Comparison of ENCODE assay signal across 16 mouse cellular contexts in the genomic region with DNA sequence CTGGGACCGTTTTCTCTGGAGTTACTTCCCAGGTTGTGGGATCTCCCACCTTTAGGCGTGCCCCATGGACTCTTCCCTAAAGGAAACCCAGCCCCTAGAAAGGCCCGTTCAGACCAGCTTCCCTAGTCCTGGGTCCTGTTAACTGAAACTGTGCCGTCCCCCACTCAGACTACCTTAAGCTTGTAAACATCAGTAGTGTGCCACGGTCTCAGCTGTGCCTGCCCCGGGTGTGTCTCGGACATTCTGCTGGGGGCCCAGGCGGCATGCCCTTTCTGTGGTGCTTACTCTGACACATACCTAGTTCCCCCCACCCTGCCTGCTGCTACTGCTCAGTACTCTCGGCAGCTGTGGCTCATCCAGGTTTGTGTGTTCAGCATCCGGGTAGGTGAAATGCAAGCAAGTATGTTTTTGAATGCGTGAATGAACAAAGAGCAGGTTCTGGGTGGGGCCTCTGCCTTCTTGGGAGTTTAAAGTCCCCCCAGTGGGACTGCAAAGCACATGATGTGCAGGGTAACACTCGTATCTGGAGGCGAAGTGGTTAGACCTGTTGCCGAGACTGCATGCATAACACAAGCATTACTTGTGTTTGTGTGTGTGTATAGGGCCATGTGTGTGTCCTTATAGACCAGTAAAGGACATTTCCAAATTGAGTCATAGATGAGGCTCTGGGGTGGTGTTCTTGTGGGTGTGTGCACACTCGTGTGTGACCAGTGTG.
DNase-seq lines count a peak whose midpoint lies in the region; ATAC-seq and TF ChIP-seq lines count a peak whose summit lies in the region.
"Had no signal": no experiment of that assay in that cellular context is flagged by ENCODE, and none has a peak within 500 bp of the region (broad histone marks: within the 10 kb centered on the region; RNA-seq: fewer than 3 reads in every experiment).

No protein-coding gene starts in this region.

- peaks cover 20% of the 10 kb centered on the region for H3K36me3 ChIP-seq in forebrain, embryonic 12.5 days (replicated peaks)
- no peaks in the 10 kb centered on the region; the same call in 1 of the 2 replicates for H3K36me3 ChIP-seq in forebrain, embryonic 11.5 days (ENCODE audit: control insufficient read depth, insufficient read depth, low read length)
- H3K36me3 ChIP-seq in kidney, embryonic 15.5 days = peaks cover 21% of the 10 kb centered on the region; the same call in 1 of the 2 replicates
- H3K36me3 ChIP-seq in midbrain, embryonic 15.5 days (replicated peaks) = no peaks in the 10 kb centered on the region
- no peaks in the 10 kb centered on the region for H3K36me3 ChIP-seq in thymus, adult 2 months (ENCODE audit: control insufficient read depth, insufficient read depth, low read length)

- TF ChIP-seq CTCF in thymus, adult 2 months (IDR thresholded peaks at IDR 0.05; ENCODE audit: borderline replicate concordance, control insufficient read depth, extremely low read depth, insufficient read depth, low read length, poor library complexity) = no peak

- no peaks in the 10 kb centered on the region for H3K9me3 ChIP-seq in forebrain, embryonic 12.5 days
- H3K9me3 ChIP-seq in forebrain, embryonic 11.5 days (ENCODE audit: control insufficient read depth, low read length) = no peaks in the 10 kb centered on the region
- H3K9me3 ChIP-seq in kidney, embryonic 15.5 days (replicated peaks) = no peaks in the 10 kb centered on the region
- H3K9me3 ChIP-seq in midbrain, embryonic 15.5 days = no peaks in the 10 kb centered on the region
- H3K9me3 ChIP-seq: heart, embryonic 13.5 days; limb, embryonic 13.5 days had no signal

- 89% methylated on average over 15 of the region's 15 CpGs for WGBS in forebrain, embryonic 12.5 days
- WGBS in forebrain, embryonic 11.5 days = 86% methylated on average over 15 of the region's 15 CpGs
- 70% methylated on average over 15 of the region's 15 CpGs for WGBS in kidney, embryonic 15.5 days
- 80% methylated on average over 15 of the region's 15 CpGs for WGBS in midbrain, embryonic 15.5 days
- whole genome bisulfite sequencing in thymus, adult 2 months = 87% methylated on average over 15 of the region's 15 CpGs

- 0 out of 2 replicates have a peak overlapping the region, but pooled peaks have one; percentile 20 for H3K27ac ChIP-seq in forebrain, embryonic 12.5 days
- H3K27ac ChIP-seq in forebrain, embryonic 11.5 days (ENCODE audit: low read depth, low read length) = no peak overlapping the region
- 0 out of 2 replicates have a peak overlapping the region, but pooled peaks have one; percentile 43 for H3K27ac ChIP-seq in kidney, embryonic 15.5 days
- H3K27ac ChIP-seq in midbrain, embryonic 15.5 days = 0 out of 2 replicates have a peak overlapping the region, but pooled peaks have one; percentile 11
- H3K27ac ChIP-seq in thymus, adult 2 months (ENCODE audit: control insufficient read depth, insufficient read depth, low read length) = no peak overlapping the region
- H3K27ac ChIP-seq: hindbrain, postnatal 0 days; limb, embryonic 13.5 days had no signal

- peaks cover 88% of the 10 kb centered on the region for H3K4me1 ChIP-seq in forebrain, embryonic 12.5 days
- H3K4me1 ChIP-seq in forebrain, embryonic 11.5 days (replicated peaks; ENCODE audit: control insufficient read depth, insufficient read depth, low read length) = peaks cover 13% of the 10 kb centered on the region
- H3K4me1 ChIP-seq in kidney, embryonic 15.5 days = peaks cover 77% of the 10 kb centered on the region
- H3K4me1 ChIP-seq in midbrain, embryonic 15.5 days = peaks cover 91% of the 10 kb centered on the region
- H3K4me1 ChIP-seq in thymus, adult 2 months (replicated peaks; ENCODE audit: control insufficient read depth, insufficient read depth, low read length) = peaks cover 17% of the 10 kb centered on the region

- ATAC-seq in forebrain, embryonic 12.5 days (ENCODE audit: low FRiP score) = no peak
- no peak for ATAC-seq in forebrain, embryonic 11.5 days (replicated peaks; ENCODE audit: low FRiP score)
- no peak for ATAC-seq in kidney, embryonic 15.5 days (replicated peaks; ENCODE audit: low FRiP score)
- no peak for ATAC-seq in midbrain, embryonic 15.5 days (replicated peaks)
- ATAC-seq: hindbrain, postnatal 0 days had no signal

- no peak overlapping the region for H3K9ac ChIP-seq in forebrain, embryonic 12.5 days
- H3K9ac ChIP-seq in forebrain, embryonic 11.5 days (ENCODE audit: low read length) = no peak overlapping the region
- no peak overlapping the region for H3K9ac ChIP-seq in kidney, embryonic 15.5 days
- H3K9ac ChIP-seq in midbrain, embryonic 15.5 days = no peak overlapping the region
- H3K9ac ChIP-seq: limb, embryonic 13.5 days had no signal

- TF ChIP-seq POLR2A in thymus, adult 2 months (IDR thresholded peaks at IDR 0.05; ENCODE audit: control insufficient read depth, extremely low read depth, insufficient read depth, low read length, poor library complexity) = no peak

- no peak overlapping the region for H3K4me2 ChIP-seq in forebrain, embryonic 12.5 days
- no peak overlapping the region for H3K4me2 ChIP-seq in forebrain, embryonic 11.5 days (ENCODE audit: low read depth, low read length, severe bottlenecking)
- no peak overlapping the region for H3K4me2 ChIP-seq in kidney, embryonic 15.5 days
- H3K4me2 ChIP-seq in midbrain, embryonic 15.5 days = no peak overlapping the region
- H3K4me2 ChIP-seq: heart, embryonic 13.5 days; limb, embryonic 13.5 days had no signal

- H3K27me3 ChIP-seq in forebrain, embryonic 12.5 days = no peaks in the 10 kb centered on the region
- H3K27me3 ChIP-seq in forebrain, embryonic 11.5 days (ENCODE audit: control insufficient read depth, insufficient read depth, low read length) = no peaks in the 10 kb centered on the region
- H3K27me3 ChIP-seq in kidney, embryonic 15.5 days = no peaks in the 10 kb centered on the region
- H3K27me3 ChIP-seq in midbrain, embryonic 15.5 days (replicated peaks) = no peaks in the 10 kb centered on the region
- no peaks in the 10 kb centered on the region for H3K27me3 ChIP-seq in thymus, adult 2 months (ENCODE audit: control insufficient read depth, insufficient read depth, low read length)
- H3K27me3 ChIP-seq: heart, embryonic 13.5 days; limb, embryonic 13.5 days had no signal

- no peak overlapping the region for H3K4me3 ChIP-seq in forebrain, embryonic 12.5 days (replicated peaks)
- no peak overlapping the region for H3K4me3 ChIP-seq in forebrain, embryonic 11.5 days (ENCODE audit: low read depth, low read length)
- H3K4me3 ChIP-seq in kidney, embryonic 15.5 days (replicated peaks) = no peak overlapping the region
- H3K4me3 ChIP-seq in midbrain, embryonic 15.5 days = no peak overlapping the region
- no peak overlapping the region for H3K4me3 ChIP-seq in thymus, adult 2 months (ENCODE audit: control insufficient read depth, insufficient read depth, low read length)
- H3K4me3 ChIP-seq: heart, embryonic 13.5 days; limb, embryonic 13.5 days had no signal

- no peak for DNase-seq in forebrain, embryonic 11.5 days (ENCODE audit: low spot score)
- DNase-seq in kidney, postnatal 36 days = no peak
- peak; percentile 22 for DNase-seq in R1 (ENCODE audit: low read depth, low spot score)
- DNase-seq in thymus, postnatal 25 days = no peak
- DNase-seq in thymus, adult 2 months = no peak
- DNase-seq: adrenal gland, adult 2 months; cerebellum, postnatal 10 days; kidney, postnatal 10 days; lung, adult 18-20 months; right cerebral cortex, postnatal 14 days had no signal

Comparison
In these comparisons a context has a peak if more than half of its experiments do, and no peak if none do; other contexts are left out.
1. H3K27ac ChIP-seq: peak in forebrain, embryonic 12.5 days (single experiment), kidney, embryonic 15.5 days (single experiment) and midbrain, embryonic 15.5 days (single experiment); none in forebrain, embryonic 11.5 days (single experiment) and thymus, adult 2 months (single experiment).